Mouse (Mus musculus) retina, adult 2 months (tissue): ENCODE measurements around the gene Trpm7.
"Not testable (repeated sequence)": the region's sequence is repeated elsewhere in the genome, so short reads cannot be mapped to it uniquely, and the experiment has no call there.

Source experiments
- DNase-seq: peaks from one replicate; pipeline ENCODE4 v3.0.0-alpha.2; 2012; ENCODE audit warnings: low read depth, low spot score

Gene Trpm7

DNA sequence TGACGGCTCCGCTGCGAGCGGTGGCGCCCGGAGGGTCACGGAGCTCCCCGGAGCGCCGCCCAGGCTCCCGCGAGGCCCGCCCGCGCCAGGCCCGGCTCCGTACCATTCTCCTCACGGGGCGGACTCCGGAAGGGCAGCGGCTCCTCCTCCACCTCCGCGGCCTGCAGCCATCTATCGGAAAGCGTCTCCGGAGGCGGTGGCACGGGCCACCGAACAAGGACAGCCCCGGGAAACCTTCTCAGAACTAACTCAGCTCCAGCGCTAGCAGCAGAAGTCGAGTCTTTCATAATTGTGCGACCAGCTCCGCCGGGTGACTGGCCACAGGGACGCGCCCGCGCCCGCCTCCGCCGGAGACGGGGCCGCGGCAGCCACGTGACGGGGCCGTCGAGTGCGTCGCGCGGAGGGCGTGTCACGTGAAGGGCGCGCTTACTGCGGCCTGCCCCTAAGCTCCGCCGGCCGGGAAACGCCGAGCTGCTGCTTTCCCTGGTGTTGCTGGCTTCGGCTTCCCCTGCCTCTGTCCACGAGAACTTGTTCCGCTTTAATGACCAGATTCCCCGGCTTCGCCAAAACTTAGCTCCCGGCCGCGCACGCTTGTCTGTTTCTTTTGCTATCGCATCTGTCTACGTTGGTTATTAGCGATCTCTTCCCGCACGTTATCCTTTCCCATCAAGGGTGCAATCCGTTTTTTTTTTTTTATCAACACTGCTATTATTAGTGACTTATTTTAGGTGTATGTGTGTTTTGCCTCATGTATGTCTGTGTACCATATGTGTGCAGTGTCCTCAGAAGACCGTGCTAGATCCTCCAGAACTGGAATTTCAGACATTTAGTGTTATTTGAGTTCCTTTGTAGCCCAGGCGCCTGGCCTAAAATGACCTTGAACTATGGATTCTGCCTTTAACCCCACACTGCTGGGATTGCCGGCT lies at the start of gene Trpm7:
TSS of gene Trpm7 (minus strand) at position 360 of the 926 bp plus-strand sequence.
- peak; percentile 81 for DNase-seq

- DNase-seq, result no peak
Measured at GRCm38 (mm10) chr2:126920358-126921060, 44.5 kb upstream of the Trpm7 start.

GRCm38 (mm10) chr2:126916236-126916635 lies 40.2 kb upstream of the Trpm7 start:
- no peak for DNase-seq

- DNase-seq, result no peak
Measured at GRCm38 (mm10) chr2:126914096-126914495, 38.1 kb upstream of the Trpm7 start.

- no peak for DNase-seq
Measured at GRCm38 (mm10) chr2:126904162-126904561, 28.1 kb upstream of the Trpm7 start.

DNA sequence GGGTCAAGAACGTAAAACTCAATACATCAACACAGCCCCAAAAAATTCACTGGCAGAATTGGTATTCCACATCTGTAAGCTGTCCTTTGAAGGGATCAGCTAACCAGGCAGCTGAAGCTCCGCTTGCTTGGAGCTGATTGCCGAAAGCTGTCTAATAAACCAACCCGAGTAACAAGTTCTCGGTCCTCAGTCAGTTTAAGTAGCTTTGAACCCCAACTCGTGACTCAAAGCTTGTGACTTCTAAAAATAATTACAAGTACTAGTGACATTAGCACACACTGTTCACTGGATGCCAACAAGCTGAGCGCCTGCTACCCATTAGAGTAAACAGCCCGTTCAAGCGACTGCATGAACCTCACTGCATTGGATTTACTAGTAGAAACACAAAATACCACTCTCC lies 21.5 kb upstream of the Trpm7 start:
- no peak for DNase-seq

- no peak for DNase-seq
Measured at GRCm38 (mm10) chr2:126896941-126897340, 20.9 kb upstream of the Trpm7 start.

DNA sequence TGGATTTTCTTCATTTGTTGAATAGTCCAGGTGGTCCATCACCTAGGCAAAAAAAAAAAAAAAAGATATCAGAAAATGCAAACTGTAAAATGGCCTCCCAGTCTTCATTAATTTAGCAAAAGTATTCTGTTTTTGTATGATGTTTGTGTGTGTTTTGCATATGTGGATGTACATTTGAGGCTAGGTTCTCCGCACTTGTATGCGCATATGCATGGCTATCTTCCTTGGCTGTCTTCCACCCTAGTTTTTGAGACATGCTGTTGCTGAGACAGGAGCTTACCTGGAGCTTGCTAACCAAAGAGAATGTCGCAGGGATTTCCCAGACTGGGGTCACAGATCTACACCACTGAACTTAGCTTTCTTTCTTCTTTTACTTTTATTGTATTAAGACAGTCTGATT lies 18.2 kb upstream of the Trpm7 start:
- no peak for DNase-seq

- DNase-seq, result no peak
Measured at GRCm38 (mm10) chr2:126892316-126892715, 16.3 kb upstream of the Trpm7 start.

DNA sequence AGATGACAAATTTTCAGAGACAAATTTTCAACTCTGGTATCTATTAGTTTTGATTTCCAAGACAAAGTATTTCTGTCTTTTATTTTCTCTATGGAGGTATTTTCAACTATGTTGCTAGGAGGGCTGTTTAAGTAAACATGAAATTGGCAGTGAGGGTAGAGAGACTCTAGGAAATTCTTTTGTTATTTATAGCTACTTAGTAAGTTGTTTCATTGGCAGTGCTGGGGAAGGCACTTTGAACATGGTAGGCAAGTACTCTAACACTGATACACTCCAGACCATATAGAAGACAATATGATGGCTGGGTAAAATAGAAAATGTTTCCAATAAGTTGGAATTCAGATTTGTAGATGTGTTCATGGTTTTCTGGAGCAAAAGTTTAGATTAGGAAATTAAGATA lies 15.7 kb upstream of the Trpm7 start:
- no peak for DNase-seq

DNA sequence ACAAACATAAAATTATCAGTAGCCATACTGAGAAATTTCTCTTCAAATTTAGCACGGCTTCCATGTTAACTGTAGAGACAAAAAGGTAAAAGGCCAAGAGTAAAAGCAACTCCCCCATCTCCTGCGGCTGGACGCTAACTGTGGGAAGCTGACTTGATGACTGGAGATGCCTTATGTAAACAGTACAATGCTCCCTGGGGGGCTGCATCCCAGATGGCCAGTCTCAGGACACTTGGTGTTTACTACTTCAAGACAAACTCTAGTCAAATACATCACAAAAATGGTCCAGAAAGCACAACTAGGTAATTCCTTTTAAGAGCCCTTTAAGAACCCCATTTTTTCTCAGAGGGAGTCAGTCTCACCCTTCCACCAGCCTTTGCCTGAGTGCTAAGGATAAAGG lies 11.1 kb upstream of the Trpm7 start:
- no peak for DNase-seq

GRCm38 (mm10) chr2:126885871-126886270 lies 9.8 kb upstream of the Trpm7 start:
- DNase-seq, result no peak

DNA sequence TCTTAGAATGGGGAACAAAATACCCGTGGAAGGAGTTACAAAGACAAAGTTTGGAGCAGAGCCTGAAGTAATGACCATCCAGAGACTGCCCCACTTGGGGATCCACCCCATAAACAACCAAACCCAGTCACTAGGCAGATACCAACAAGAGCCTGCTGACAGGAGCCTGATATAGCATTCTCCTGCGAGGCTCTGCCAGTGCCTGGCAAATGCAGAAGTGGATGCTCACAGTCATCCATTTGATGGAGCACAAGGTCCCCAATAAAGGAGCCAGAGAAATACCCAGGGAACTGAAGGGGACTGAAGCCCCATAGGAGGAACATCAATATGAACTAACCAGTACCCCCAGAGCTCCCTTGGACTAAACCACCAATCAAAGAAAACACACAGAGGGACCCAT lies 6.7 kb upstream of the Trpm7 start:
- DNase-seq, result not testable (repeated sequence)

- no peak for DNase-seq
Measured at GRCm38 (mm10) chr2:126877991-126878390, 2.0 kb upstream of the Trpm7 start.

DNA sequence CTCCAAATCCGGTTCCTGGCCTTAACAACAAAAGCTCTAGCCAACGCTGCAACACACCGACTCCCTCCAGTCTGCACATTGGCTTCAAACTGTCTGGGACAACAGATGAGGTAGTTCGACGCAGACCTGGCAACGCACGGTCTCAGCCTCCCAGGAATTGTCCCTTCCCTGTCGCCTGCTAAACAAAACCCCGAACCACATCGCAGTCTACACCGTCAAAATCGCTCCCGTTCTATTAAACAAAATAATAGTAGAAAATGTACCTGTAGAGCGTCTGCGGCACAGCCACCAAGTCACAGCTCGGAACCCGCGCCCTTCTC lies 554 bp downstream of the Trpm7 start:
- no peak for DNase-seq

- DNase-seq, result no peak
Measured at GRCm38 (mm10) chr2:126874809-126875515, 1.1 kb downstream of the Trpm7 start.

DNA sequence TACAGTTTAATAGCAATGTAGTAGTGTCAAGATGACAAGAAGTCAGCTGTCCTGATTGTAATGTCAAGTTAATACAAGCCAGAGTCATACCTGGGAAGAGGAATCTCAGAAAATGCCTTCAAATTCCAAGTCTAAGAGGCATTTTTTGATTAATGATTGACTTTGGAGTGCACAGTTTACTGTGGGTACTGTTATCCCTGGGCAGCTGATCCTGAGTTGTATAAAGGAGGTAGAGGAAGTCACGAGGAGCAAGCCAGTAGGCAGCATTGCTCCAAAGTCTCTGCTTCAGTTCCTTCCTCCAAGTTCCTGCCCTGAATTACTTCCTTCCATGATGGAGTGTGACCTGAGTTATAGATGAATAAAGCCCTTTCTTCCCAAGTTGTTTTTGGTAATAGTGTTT lies 9.7 kb downstream of the Trpm7 start:
- DNase-seq, result no peak

- DNase-seq, result no peak
Measured at GRCm38 (mm10) chr2:126865501-126866199, 10.4 kb downstream of the Trpm7 start.

- no peak for DNase-seq
Measured at GRCm38 (mm10) chr2:126865026-126865425, 11.0 kb downstream of the Trpm7 start.

DNA sequence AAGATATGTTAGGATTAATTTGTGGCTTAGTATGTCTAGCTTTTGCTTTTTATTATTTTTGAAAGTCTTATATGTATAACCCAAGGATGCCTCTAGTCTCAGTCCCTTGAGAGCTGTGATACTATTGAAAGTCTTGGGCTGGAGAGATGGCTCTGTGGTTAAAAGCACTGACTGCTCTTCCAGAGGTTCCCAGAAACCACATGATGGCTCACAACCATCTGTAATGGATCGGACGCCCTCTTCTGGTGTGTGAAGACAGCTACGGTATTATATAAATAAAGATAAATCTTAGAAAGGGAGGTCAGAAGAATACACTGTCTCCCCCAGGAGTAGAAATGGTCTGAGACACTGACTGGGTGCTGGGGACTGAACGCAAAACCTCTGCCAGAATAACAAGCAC lies 31.3 kb downstream of the Trpm7 start:
- DNase-seq, result no peak

DNA sequence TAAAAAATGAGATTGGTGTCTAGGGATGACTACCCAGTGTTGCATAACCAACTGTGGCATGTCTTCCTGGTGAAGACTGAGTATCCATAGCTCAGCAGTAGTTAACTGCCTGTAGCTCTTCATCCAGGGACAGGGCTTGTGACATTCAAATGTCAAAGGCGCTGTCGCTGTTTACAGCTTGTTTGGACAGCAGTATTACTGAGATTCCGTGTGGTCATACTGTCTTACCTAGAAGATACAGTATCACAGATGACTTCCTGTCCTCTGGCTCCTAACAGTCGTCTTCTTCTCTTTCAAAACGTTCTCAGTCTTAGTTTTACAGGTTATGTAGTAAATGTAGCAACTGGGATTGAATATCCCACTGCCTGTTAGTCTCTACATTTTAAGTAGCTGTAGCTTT lies 37.2 kb downstream of the Trpm7 start:
- no peak for DNase-seq

GRCm38 (mm10) chr2:126817414-126817813 lies 58.6 kb downstream of the Trpm7 start:
- no peak for DNase-seq
